Mouse (Mus musculus): ENCODE data around the gene Fgfr2.

DNA sequence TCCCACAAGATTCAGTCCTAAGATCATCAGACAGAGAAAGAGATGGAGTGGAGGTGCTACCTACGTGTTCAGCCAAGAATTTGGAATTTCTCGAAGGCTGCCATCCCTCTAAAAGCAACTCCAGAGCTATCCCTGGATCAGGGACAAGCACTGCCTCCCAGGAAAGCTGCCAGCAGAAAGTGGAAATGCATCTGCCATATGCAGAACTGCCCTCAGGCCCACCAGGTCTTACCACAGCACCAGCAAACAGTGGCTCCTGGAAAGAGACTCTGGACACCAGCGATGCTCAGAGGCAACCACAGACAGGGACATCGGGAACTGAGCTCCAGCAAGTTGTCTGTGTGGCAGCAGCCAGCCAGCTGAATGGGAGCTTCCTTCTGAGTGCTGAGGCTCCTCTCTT is 2500.8 kb downstream of the Fgfr2 start:
- TF ChIP-seq CTCF (IDR thresholded peaks at IDR 0.05; ENCODE audit: borderline replicate concordance, extremely low read depth, insufficient read depth, insufficient read length) (no peak), POLR2A (IDR thresholded peaks at IDR 0.05; ENCODE audit: borderline replicate concordance, extremely low read depth, insufficient read depth, insufficient read length, poor library complexity, severe bottlenecking) (no peak)

Measured in brain, embryonic 14.5 days (tissue).